Mouse (Mus musculus) stomach, postnatal 0 days (tissue): ENCODE data around the gene Ctnna2. TPM values are rescaled to one million over a fixed set of nuclear protein-coding genes. Genes with fewer than 3 reads are reported as not detected.

Experiments
- ATAC-seq: fragments of 200-750 bp; cut with Nextera tagmentation; 2 replicates; pipeline ENCODE4 v1.8.0; 2017; ENCODE audit not compliant: low FRiP score, low TSS enrichment
- DNase-seq: peaks from one replicate; pipeline ENCODE4 v3.0.0-alpha.2; 2016; ENCODE audit warnings: low spot score
- H3K27ac ChIP-seq: fragments of 300-500 bp; sonication (generic); replicated peaks from 2 replicates; pipeline ENCODE4 v1.5.1; 2014; ENCODE audit warnings: mild to moderate bottlenecking, control low read depth
- H3K27me3 ChIP-seq: fragments of 300-500 bp; sonication (generic); 2 replicates; pipeline ENCODE4 v1.6.1; 2014; ENCODE audit warnings: low read length; ENCODE audit not compliant: control insufficient read depth, insufficient read depth
- H3K36me3 ChIP-seq: fragments of 300-500 bp; sonication (generic); 2 replicates; pipeline ENCODE4 v1.6.1; 2014; ENCODE audit warnings: low read length, mixed read lengths; ENCODE audit not compliant: control insufficient read depth, insufficient read depth
- H3K4me1 ChIP-seq: fragments of 300-500 bp; sonication (generic); replicated peaks from 2 replicates; pipeline ENCODE4 v1.6.1; 2014; ENCODE audit warnings: antibody characterized with exemption; ENCODE audit not compliant: control insufficient read depth, insufficient read depth
- H3K4me2 ChIP-seq: fragments of 300-500 bp; sonication (generic); replicated peaks from 2 replicates; pipeline ENCODE4 v1.6.1; 2014; ENCODE audit warnings: low read depth, mild to moderate bottlenecking, control low read depth, moderate library complexity
- H3K4me3 ChIP-seq: fragments of 300-500 bp; sonication (generic); 2 replicates; pipeline ENCODE4 v1.5.1; 2014; ENCODE audit warnings: low read depth, low read length, control low read depth
- H3K9ac ChIP-seq: fragments of 300-500 bp; sonication (generic); 2 replicates; pipeline ENCODE4 v1.6.1; 2014; ENCODE audit warnings: mild to moderate bottlenecking, low read length, control low read depth, mixed read lengths
- H3K9me3 ChIP-seq: fragments of 300-500 bp; sonication (generic); 2 replicates; pipeline ENCODE4 v1.6.1; 2016; ENCODE audit warnings: low read length; ENCODE audit not compliant: control insufficient read depth
- CTCF ChIP-seq: IDR thresholded peaks from 2 replicates; pipeline ENCODE4 v1.5.1; 2016; ENCODE audit warnings: antibody characterized with exemption, low read depth, mild to moderate bottlenecking, moderate library complexity
- EP300 ChIP-seq: optimal IDR thresholded peaks from 2 replicates; pipeline ENCODE3; 2016; ENCODE audit warnings: antibody characterized with exemption
- WGBS: fragments of 180-500 bp; shearing (Covaris S2); extraction: QIAGEN DNeasy Blood & Tissue Kit; methylation state at CpG from one replicate; pipeline ENCODE4 v1.1.7; 2014; 5-methylcytosine and 5-hydroxymethylcytosine counted together
- polyA plus RNA-seq: library from polyadenylated mRNA; unstranded; fragments of >200 nt; fragmentation: Nextera tagmentation; extraction: Ambion mirVana; gene quantifications from 2 replicates; pipeline ENCODE4 v1.2.1, GENCODE M21; 2015

Gene Ctnna2
- polyA plus RNA-seq, 1 experiment from 2014 or later = 1.9 TPM

DNA sequence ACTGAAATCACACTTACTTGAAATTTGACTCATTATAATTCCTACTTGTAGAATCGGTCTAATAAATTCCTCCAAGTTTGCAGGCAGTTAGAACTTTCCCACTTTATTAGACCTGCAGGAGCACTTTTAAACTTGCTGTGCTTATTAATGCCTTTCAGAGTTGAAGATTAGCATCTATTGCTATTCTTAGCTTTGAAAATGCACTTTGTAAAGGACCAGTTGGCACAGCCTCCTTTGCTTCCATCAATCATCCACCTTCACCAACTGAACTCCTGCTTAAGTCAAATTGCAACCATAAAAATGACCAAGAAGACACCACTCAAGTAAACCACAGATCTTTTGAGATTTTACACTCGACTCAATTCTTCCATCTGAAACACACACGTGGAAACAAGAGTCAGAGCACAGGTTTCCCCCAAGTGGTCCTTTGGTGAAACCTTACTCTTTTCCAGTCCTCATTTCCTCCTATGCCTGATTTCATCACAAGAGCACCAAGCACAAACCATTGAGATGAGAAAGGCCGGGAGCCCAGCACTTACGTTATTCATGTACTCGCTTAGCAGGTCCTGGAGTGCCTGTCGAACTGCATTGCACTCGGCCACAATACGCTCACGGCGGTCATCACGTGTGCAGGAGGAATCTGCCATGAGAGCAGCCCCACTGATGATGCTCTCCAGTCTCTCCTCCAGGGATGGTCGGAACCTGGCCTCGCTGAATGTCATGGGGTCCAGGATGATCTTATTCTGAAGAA is 374.7 kb downstream of the Ctnna2 start:
- TF ChIP-seq CTCF = no peak
- ATAC-seq = no peak
- DNase-seq = no peak
- WGBS = 78% methylated on average over 14 of the region's 14 CpGs
- H3K9me3 ChIP-seq = no peaks in the 10 kb centered on the region
- H3K4me3 ChIP-seq = no peak overlapping the region
- no peak overlapping the region for H3K27ac ChIP-seq
- H3K27me3 ChIP-seq = no peaks in the 10 kb centered on the region
- no peaks in the 10 kb centered on the region for H3K36me3 ChIP-seq
- no peak overlapping the region for H3K9ac ChIP-seq
- H3K4me1 ChIP-seq = no peaks in the 10 kb centered on the region
- H3K4me2 ChIP-seq = no peak overlapping the region

DNA sequence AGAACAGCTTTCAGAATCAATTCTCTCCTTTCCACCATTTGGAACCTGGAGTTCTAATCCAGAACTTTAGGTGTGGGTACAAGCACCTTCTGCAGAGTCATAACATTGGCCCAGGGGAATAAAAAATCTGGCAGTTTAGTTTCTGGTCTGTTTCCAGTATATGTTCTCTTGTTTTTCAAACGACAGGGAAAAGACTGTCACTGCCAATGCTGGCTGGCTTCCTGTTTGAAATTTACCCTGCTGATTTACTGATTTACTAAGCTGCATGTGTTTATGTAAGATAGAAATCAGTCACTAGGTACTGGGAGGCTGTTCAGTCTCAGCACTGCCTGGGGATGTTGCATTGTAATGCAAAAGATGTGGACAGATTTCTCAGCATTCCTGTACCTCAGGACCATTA is 375.6 kb downstream of the Ctnna2 start:
- H3K27ac ChIP-seq = no peak overlapping the region
- no peaks in the 10 kb centered on the region for H3K9me3 ChIP-seq

DNA sequence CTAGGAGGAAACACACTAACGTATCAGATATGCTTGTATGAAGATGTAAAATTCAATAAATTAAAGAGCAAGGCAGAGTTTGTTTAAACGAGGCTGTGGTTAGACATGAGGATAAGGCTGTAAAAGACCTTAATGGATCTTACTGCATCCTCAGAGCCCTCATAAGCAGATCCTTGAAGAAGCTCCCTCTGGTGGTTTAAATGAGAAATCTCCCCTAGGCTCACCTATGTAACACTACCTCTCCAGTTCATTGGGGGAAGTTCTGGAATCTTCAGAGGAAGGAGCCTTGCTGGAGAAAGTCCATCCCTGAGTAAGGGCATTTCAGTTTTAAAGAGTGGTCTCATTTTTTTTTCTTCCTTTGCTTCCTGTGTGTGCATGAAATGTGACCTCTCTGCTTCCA is 380.3 kb downstream of the Ctnna2 start:
- H3K9me3 ChIP-seq = no peaks in the 10 kb centered on the region
- ATAC-seq = no peak
- WGBS = 42% methylated on average over 2 of the region's 2 CpGs

More for the DNA sequence above, 375.6 kb downstream of the Ctnna2 start:
- no peak for TF ChIP-seq CTCF
- no peak for TF ChIP-seq EP300
- no peaks in the 10 kb centered on the region for H3K4me1 ChIP-seq
- H3K27me3 ChIP-seq = no peaks in the 10 kb centered on the region
- ATAC-seq (no peak), DNase-seq (no peak)
- no peaks in the 10 kb centered on the region for H3K36me3 ChIP-seq
- 10% methylated on average over 1 of the region's 1 CpGs for WGBS
- H3K4me3 ChIP-seq = no peak overlapping the region
- H3K4me2 ChIP-seq = no peak overlapping the region
- no peak overlapping the region for H3K9ac ChIP-seq

DNA sequence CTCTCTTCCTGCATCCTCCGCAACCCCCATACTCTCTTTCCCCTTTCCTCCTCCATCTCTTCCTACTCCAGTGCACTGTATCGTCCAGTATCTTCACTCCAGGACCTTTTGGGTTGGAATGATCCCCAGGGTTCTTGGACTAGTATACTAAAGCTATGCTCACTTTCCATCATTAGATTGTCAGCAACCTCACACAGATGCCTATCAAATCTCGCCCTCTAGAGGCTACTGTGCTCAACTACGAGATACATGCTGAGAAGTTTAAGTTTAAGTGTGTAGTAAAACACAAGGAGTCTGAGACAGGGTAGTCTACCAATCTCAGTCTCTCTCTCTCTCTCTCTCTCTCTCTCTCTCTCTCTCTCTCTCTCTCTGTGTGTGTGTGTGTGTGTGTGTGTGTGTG is 396.9 kb downstream of the Ctnna2 start:
- H3K4me1 ChIP-seq = no peaks in the 10 kb centered on the region
- no peak overlapping the region for H3K4me3 ChIP-seq
- H3K27ac ChIP-seq = no peak overlapping the region
- H3K27me3 ChIP-seq = no peaks in the 10 kb centered on the region
- H3K9ac ChIP-seq = no peak overlapping the region
- no peak for ATAC-seq
- WGBS = 43% methylated on average over 4 of the region's 4 CpGs
- H3K9me3 ChIP-seq = no peaks in the 10 kb centered on the region
- DNase-seq = no peak
- peak; percentile 68 for TF ChIP-seq CTCF
- TF ChIP-seq EP300 = no peak
- no peaks in the 10 kb centered on the region for H3K36me3 ChIP-seq
- H3K4me2 ChIP-seq = no peak overlapping the region

More for the DNA sequence above, 380.3 kb downstream of the Ctnna2 start:
- H3K27me3 ChIP-seq = no peaks in the 10 kb centered on the region
- H3K36me3 ChIP-seq = no peaks in the 10 kb centered on the region
- H3K9ac ChIP-seq = no peak overlapping the region
- DNase-seq = no peak
- no peak overlapping the region for H3K27ac ChIP-seq
- TF ChIP-seq CTCF (peak; percentile 61), EP300 (no peak)
- no peaks in the 10 kb centered on the region for H3K4me1 ChIP-seq
- no peak overlapping the region for H3K4me3 ChIP-seq
- no peak overlapping the region for H3K4me2 ChIP-seq

DNA sequence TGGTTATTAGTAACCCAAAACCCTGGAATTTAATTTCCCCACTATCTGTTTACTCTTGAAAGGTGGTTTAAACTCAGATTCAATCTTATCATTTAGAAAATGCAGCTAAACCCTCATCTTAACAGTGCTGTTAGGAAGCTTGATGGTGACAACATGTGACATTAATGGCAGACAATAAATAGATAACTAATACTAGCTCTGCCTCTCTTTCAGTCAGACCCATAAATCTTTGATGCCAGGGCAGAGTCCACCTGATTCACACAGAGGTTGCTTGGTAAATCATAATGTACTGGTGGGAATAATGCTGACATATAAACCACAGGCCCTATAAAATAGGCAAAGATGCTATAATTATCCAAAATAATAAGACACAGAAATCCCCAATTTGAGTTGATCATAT is 398.6 kb downstream of the Ctnna2 start:
- H3K4me3 ChIP-seq = no peak overlapping the region
- H3K9ac ChIP-seq = no peak overlapping the region
- H3K27ac ChIP-seq = no peak overlapping the region
- H3K4me2 ChIP-seq = no peak overlapping the region
- ATAC-seq = no peak
- H3K36me3 ChIP-seq = no peaks in the 10 kb centered on the region
- no peak for TF ChIP-seq EP300
- TF ChIP-seq CTCF = no peak
- H3K4me1 ChIP-seq = no peaks in the 10 kb centered on the region
- DNase-seq = no peak
- no peaks in the 10 kb centered on the region for H3K9me3 ChIP-seq
- no peaks in the 10 kb centered on the region for H3K27me3 ChIP-seq

DNA sequence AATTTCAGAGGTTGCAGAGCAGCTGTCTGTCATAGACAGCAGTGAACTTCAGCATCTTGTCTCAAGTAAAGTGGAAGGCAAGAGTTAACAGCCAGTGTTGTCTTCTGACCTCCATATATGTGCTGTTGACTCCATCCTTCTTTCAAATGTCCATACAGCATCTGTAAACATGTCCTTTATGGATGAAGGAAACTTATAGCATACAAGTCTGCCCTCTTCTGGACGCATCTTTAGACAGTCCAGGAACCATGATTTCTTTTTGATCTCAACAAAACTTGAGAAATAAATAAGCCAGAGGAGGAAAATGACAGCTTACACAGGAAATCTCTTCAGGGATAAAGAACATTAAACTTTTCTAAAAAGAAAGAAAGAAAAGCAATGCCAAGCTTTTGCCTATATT is 400.9 kb downstream of the Ctnna2 start:
- no peak for TF ChIP-seq EP300
- TF ChIP-seq CTCF = peak; percentile 54
- H3K4me3 ChIP-seq = no peak overlapping the region
- H3K9ac ChIP-seq = no peak overlapping the region
- DNase-seq = no peak
- no peak overlapping the region for H3K4me2 ChIP-seq
- no peaks in the 10 kb centered on the region for H3K9me3 ChIP-seq
- no peaks in the 10 kb centered on the region for H3K4me1 ChIP-seq
- WGBS = 45% methylated on average over 1 of the region's 1 CpGs
- ATAC-seq = no peak
- H3K27me3 ChIP-seq = no peaks in the 10 kb centered on the region
- H3K36me3 ChIP-seq = no peaks in the 10 kb centered on the region
- no peak overlapping the region for H3K27ac ChIP-seq
